Mouse (Mus musculus) bone marrow, adult 2 months (tissue): ENCODE results near the gene Golgb1.

ENCODE experiments used
- CTCF ChIP-seq: fragments of 200-500 bp; IDR thresholded peaks from 2 replicates; pipeline ENCODE4 v1.5.1; 2011; ENCODE audit warnings: low read length, control low read depth; ENCODE audit not compliant: control insufficient read depth, insufficient read depth
- POLR2A ChIP-seq: fragments of 200-500 bp; IDR thresholded peaks from 2 replicates; pipeline ENCODE4 v1.6.1; 2011; ENCODE audit warnings: low read depth, mild to moderate bottlenecking, control low read depth, low read length, borderline replicate concordance; ENCODE audit not compliant: control insufficient read depth

- no peak for TF ChIP-seq CTCF
- TF ChIP-seq POLR2A: no peak
These were observed 11.0 kb downstream of the Golgb1 start for GRCm38 (mm10) chr16:36885912-36886311.
